Mouse (Mus musculus) neutrophil, adult 5-6 weeks (primary cell): ENCODE results near the gene Rassf2. TPM values are rescaled to one million over a fixed set of nuclear protein-coding genes. Genes with fewer than 3 reads are reported as not detected.

Source experiments
- ATAC-seq: fragments of 151-379, 151-347 bp; 2 replicates; pipeline ENCODE4 v1.8.0; 2017; ENCODE audit warnings: mild to moderate bottlenecking, moderate TSS enrichment; ENCODE audit not compliant: insufficient number of reproducible peaks, poor library complexity, low FRiP score, severe bottlenecking; ENCODE audit errors: extremely low read depth
- total RNA-seq: library from RNA; stranded (forward); fragments of 200-1000 nt; gene quantifications from 2 replicates; pipeline ENCODE4 v1.2.3, GENCODE M21; 2017

The Rassf2 gene
- total RNA-seq, 1 experiment from 2014 or later = 210 TPM

DNA sequence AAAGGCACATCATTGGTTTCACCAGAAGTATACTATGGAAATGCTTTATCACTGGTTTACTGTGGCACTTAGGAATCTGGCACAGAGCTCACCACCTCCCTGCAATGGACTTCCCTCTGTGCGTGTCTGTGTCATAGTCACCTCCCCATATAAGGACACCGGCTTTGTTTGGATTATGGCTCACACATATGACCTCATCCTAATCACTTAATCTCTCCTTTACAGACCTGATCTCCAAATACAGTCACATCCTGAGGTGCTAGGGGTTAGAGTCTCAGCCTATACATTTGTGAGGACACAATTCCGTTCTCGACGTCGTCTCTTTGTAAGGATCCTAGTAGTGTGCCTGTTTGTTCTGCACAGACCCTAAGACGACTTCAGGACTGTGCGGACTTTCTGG is 84.8 kb downstream of the Rassf2 start:
- ATAC-seq = no peak

- ATAC-seq = no peak
These were observed 85.7 kb downstream of the Rassf2 start for GRCm38 (mm10) chr2:131944370-131944769.

GRCm38 (mm10) chr2:131941501-131941900 is 88.6 kb downstream of the Rassf2 start:
- ATAC-seq = no peak

DNA sequence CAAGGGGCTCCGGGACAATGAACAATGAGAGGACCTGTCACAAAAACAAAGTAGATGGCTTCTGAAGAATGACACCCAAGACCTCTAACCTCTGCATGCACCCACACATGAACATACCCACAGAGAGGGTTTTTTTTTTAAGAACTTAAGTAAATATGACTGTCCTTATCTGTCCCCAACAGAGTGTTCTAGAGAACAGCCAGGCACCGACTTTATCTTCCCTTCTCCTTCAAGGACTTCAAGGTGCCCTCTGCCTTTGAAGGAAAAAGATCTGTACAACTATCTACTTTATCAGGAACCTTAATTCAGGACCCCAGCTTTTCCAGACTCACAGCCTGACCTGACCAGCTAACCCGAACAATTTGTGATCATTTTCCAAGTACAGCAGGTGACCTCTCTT is 89.6 kb downstream of the Rassf2 start:
- ATAC-seq = no peak

Other genes with a start within 250 kb of the Rassf2 start
- gene Erv3, start 170.5 kb downstream of the Rassf2 start, total RNA-seq = not detected in 2 replicates
- gene Prnp, start 120.3 kb downstream of the Rassf2 start, total RNA-seq = 2.1 and 2.2 TPM in 2 replicates
- gene Prn, start 120.3 kb downstream of the Rassf2 start, total RNA-seq = not detected in 2 replicates
- 0.23 TPM in 1 of 2 replicates, not detected in the other for gene Prnd, start 79.4 kb downstream of the Rassf2 start, total RNA-seq
- gene Slc23a2, start 114.8 kb upstream of the Rassf2 start, total RNA-seq = 16.5 and 19.6 TPM in 2 replicates
- 20.5 and 36.1 TPM in 2 replicates for gene Tmem230, start 217.5 kb upstream of the Rassf2 start, total RNA-seq
- gene Pcna, start 223.1 kb upstream of the Rassf2 start, total RNA-seq = 123 and 149 TPM in 2 replicates
- 87.8 and 90.5 TPM in 2 replicates for gene Cds2, start 232.9 kb upstream of the Rassf2 start, total RNA-seq